20 mouse cellular contexts compared by ENCODE assay signal in genomic region chr17:78241238-78241637, GRCm38 (mm10). TPM values are rescaled to one million over a fixed set of nuclear protein-coding genes. Genes with fewer than 3 reads are reported as not detected.
DNase-seq lines count a peak whose midpoint lies in the region; ATAC-seq and TF ChIP-seq lines count a peak whose summit lies in the region.
"Had no signal": no experiment of that assay in that cellular context is flagged by ENCODE, and none has a peak within 500 bp of the region (broad histone marks: within the 10 kb centered on the region; RNA-seq: fewer than 3 reads in every experiment).

No protein-coding gene starts in this region.

- peaks cover 6% of the 10 kb centered on the region; the same call in 1 of the 2 replicates for H3K4me1 ChIP-seq in liver, adult 2 months (ENCODE audit: control insufficient read depth, insufficient read depth, low read length)
- peaks cover 36 to 87% of the 10 kb centered on the region in 2 experiments for H3K4me1 ChIP-seq in CH12.LX (ENCODE audit: control insufficient read depth in 1 of 2, insufficient read depth in 2 of 2)
- peaks cover 8% of the 10 kb centered on the region; the same call in 1 of the 2 replicates for H3K4me1 ChIP-seq in intestine, embryonic 16.5 days (ENCODE audit: control insufficient read depth, insufficient read depth, low read length)
- H3K4me1 ChIP-seq in kidney, embryonic 16.5 days (ENCODE audit: insufficient read depth, low read length), result peaks cover 22% of the 10 kb centered on the region

- peak; percentile 36; the same call in 1 of the 2 replicates for ATAC-seq in intestine, embryonic 16.5 days
- no peak for ATAC-seq in kidney, embryonic 16.5 days (ENCODE audit: low FRiP score, low TSS enrichment)
- ATAC-seq: forebrain, embryonic 16.5 days; hindbrain, embryonic 16.5 days had no signal

- no peak for TF ChIP-seq EP300 in CH12.LX (IDR thresholded peaks at IDR 0.05; ENCODE audit: low read length)

- dilution Hi-C loops in CH12.LX (cut with MboI; ENCODE audit: extremely low pct_ligation_motif_present, extremely low pct_unique_long_range_greater_than_20kb, low sequenced_read_pairs), result no loop called here

- no peaks in the 10 kb centered on the region for H3K9me3 ChIP-seq in CH12.LX (replicated peaks; ENCODE audit: low read length)
- no peaks in the 10 kb centered on the region for H3K9me3 ChIP-seq in intestine, embryonic 16.5 days (ENCODE audit: control insufficient read depth, low read length)
- H3K9me3 ChIP-seq in kidney, embryonic 16.5 days (ENCODE audit: low read length), result no peaks in the 10 kb centered on the region
- H3K9me3 ChIP-seq: embryonic facial prominence, embryonic 13.5 days; forebrain, embryonic 12.5 days; heart, embryonic 12.5 days; hindbrain, embryonic 12.5 days had no signal

- no peaks in the 10 kb centered on the region for H3K27me3 ChIP-seq in liver, adult 2 months (ENCODE audit: control insufficient read depth, insufficient read depth, low read length)
- no peaks in the 10 kb centered on the region for H3K27me3 ChIP-seq in CH12.LX (replicated peaks)
- no peaks in the 10 kb centered on the region for H3K27me3 ChIP-seq in intestine, embryonic 16.5 days (replicated peaks; ENCODE audit: control insufficient read depth, insufficient read depth, low read length)
- no peaks in the 10 kb centered on the region for H3K27me3 ChIP-seq in kidney, embryonic 16.5 days (ENCODE audit: insufficient read depth, low read length)
- H3K27me3 ChIP-seq: embryonic facial prominence, embryonic 13.5 days; forebrain, embryonic 12.5 days; heart, embryonic 12.5 days; hindbrain, embryonic 12.5 days had no signal

- DNase-seq in embryo, embryonic 10 days (ENCODE audit: low spot score), result peak; percentile 36
- no peak for DNase-seq in embryo, embryonic 11 days
- peak; percentile 48 for DNase-seq in liver, adult 2 months (ENCODE audit: extremely low read depth, low read depth, low spot score)
- DNase-seq in liver (no peak), CH12.LX (ENCODE audit: extremely low read depth) (no peak)
- no peak for DNase-seq in left cerebral cortex, postnatal 10 days (ENCODE audit: extremely low spot score in 1 of 2, low spot score in 2 of 2)
- DNase-seq: adrenal gland, adult 8-10 months; adrenal gland, postnatal 36 days; cerebellum, adult 11 months; cerebellum, adult 8-10 months; cerebellum, postnatal 14 days; gastrocnemius, postnatal 25 days had no signal

- no peaks in the 10 kb centered on the region for H3K36me3 ChIP-seq in liver, adult 2 months (ENCODE audit: control insufficient read depth, insufficient read depth, low read length)
- H3K36me3 ChIP-seq in CH12.LX (replicated peaks in 1 of 2; ENCODE audit: control insufficient read depth in 1 of 2, insufficient read depth in 1 of 2, low read length in 1 of 2), result peaks cover 8 to 33% of the 10 kb centered on the region in 2 experiments
- no peaks in the 10 kb centered on the region for H3K36me3 ChIP-seq in intestine, embryonic 16.5 days (ENCODE audit: control insufficient read depth, insufficient read depth, low read length)
- peaks cover 7% of the 10 kb centered on the region; the same call in 1 of the 2 replicates for H3K36me3 ChIP-seq in kidney, embryonic 16.5 days (ENCODE audit: insufficient read depth, low read length)

- WGBS in liver, adult 2 months, result 49% methylated on average over 7 of the region's 7 CpGs
- WGBS in intestine, embryonic 16.5 days, result 55% methylated on average over 7 of the region's 7 CpGs
- 47% methylated on average over 7 of the region's 7 CpGs for WGBS in kidney, embryonic 16.5 days

- no peak for TF ChIP-seq CTCF in liver, adult 2 months (IDR thresholded peaks at IDR 0.05; ENCODE audit: low read depth, low read length)
- TF ChIP-seq CTCF in CH12.LX (conservative IDR thresholded peaks at IDR 0.05 in 1 of 2, IDR thresholded peaks at IDR 0.05 in 1 of 2; ENCODE audit: low read depth in 2 of 2, low read length in 2 of 2), result no peak

- in situ Hi-C loops in CH12.LX (cut with MboI; ENCODE audit: low pct_ligation_motif_present, low pct_unique_long_range_greater_than_20kb, low sequenced_read_pairs), result no loop called here

- no peak overlapping the region for H3K27ac ChIP-seq in liver, adult 2 months (replicated peaks; ENCODE audit: insufficient read depth, low read depth, low read length)
- peak overlapping the region; percentile 80; the same call in 1 of the 2 replicates for H3K27ac ChIP-seq in CH12.LX (ENCODE audit: insufficient read depth, low read depth)
- no peak overlapping the region for H3K27ac ChIP-seq in intestine, embryonic 16.5 days (ENCODE audit: low read length)
- no peak overlapping the region for H3K27ac ChIP-seq in kidney, embryonic 16.5 days (ENCODE audit: low read length)
- H3K27ac ChIP-seq: embryonic facial prominence, embryonic 13.5 days; forebrain, embryonic 12.5 days; hindbrain, embryonic 12.5 days had no signal

- intact Hi-C loops in left cerebral cortex, postnatal 10 days (cut with DNase I), result no loop called here

- TF ChIP-seq RAD21 in CH12.LX (IDR thresholded peaks at IDR 0.05; ENCODE audit: low read depth, low read length), result no peak

- H3K4me3 ChIP-seq in liver, adult 2 months (ENCODE audit: insufficient read depth, low read depth, low read length), result no peak overlapping the region
- H3K4me3 ChIP-seq in CH12.LX (replicated peaks in 1 of 3; ENCODE audit: low read depth in 2 of 3, low read length in 2 of 3, poor library complexity in 1 of 3), result no peak overlapping the region
- no peak overlapping the region for H3K4me3 ChIP-seq in intestine, embryonic 16.5 days (ENCODE audit: low read length)
- H3K4me3 ChIP-seq in kidney, embryonic 16.5 days (ENCODE audit: low read length), result no peak overlapping the region
- H3K4me3 ChIP-seq: embryonic facial prominence, embryonic 13.5 days; forebrain, embryonic 12.5 days; heart, embryonic 12.5 days; hindbrain, embryonic 12.5 days had no signal

- TF ChIP-seq POLR2A in liver, adult 2 months (IDR thresholded peaks at IDR 0.05; ENCODE audit: extremely low read depth, insufficient read depth, low read length), result no peak
- TF ChIP-seq POLR2A in CH12.LX (IDR thresholded peaks at IDR 0.05; ENCODE audit: low read depth, low read length), result no peak

- H3K9ac ChIP-seq in liver, adult 2 months (ENCODE audit: low read depth, low read length), result no peak overlapping the region
- no peak overlapping the region for H3K9ac ChIP-seq in CH12.LX (ENCODE audit: insufficient read depth, low read depth)
- no peak overlapping the region for H3K9ac ChIP-seq in intestine, embryonic 16.5 days (ENCODE audit: low read depth, low read length)
- no peak overlapping the region for H3K9ac ChIP-seq in kidney, embryonic 16.5 days (replicated peaks; ENCODE audit: low read length)
- H3K9ac ChIP-seq: embryonic facial prominence, embryonic 13.5 days; forebrain, embryonic 12.5 days; heart, embryonic 12.5 days; hindbrain, embryonic 12.5 days had no signal

- no peak overlapping the region for H3K4me2 ChIP-seq in CH12.LX (ENCODE audit: insufficient read depth, low read depth, poor library complexity, severe bottlenecking)
- H3K4me2 ChIP-seq in intestine, embryonic 16.5 days (ENCODE audit: low read depth, low read length), result no peak overlapping the region
- no peak overlapping the region for H3K4me2 ChIP-seq in kidney, embryonic 16.5 days (replicated peaks; ENCODE audit: low read depth, low read length)
- H3K4me2 ChIP-seq: embryonic facial prominence, embryonic 13.5 days; forebrain, embryonic 12.5 days; heart, embryonic 12.5 days; hindbrain, embryonic 12.5 days had no signal

- H3K79me2 ChIP-seq in liver, adult 2 months (ENCODE audit: control insufficient read depth, insufficient read depth, low read length), result no peaks in the 10 kb centered on the region; the same call in 1 of the 2 replicates
- H3K79me2 ChIP-seq in CH12.LX (replicated peaks; ENCODE audit: control insufficient read depth, extremely low read depth, insufficient read depth, poor library complexity, severe bottlenecking), result peaks cover 54% of the 10 kb centered on the region

TF ChIP-seq in CH12.LX, 34 proteins besides CTCF, POLR2A, EP300 and RAD21:
- TF ChIP-seq ELF1 (IDR thresholded peaks at IDR 0.05; ENCODE audit: low read depth, low read length) (no peak), BHLHE40 (IDR thresholded peaks at IDR 0.05; ENCODE audit: low read depth, low read length) (no peak), GABPA (IDR thresholded peaks at IDR 0.05; ENCODE audit: insufficient replicate concordance, low read depth, low read length) (no peak), TBP (conservative IDR thresholded peaks at IDR 0.05; ENCODE audit: low read depth, low read length) (no peak)
TF ChIP-seq in CH12.LX: peak in this region for 0.

RNA-seq across cellular contexts. Expression of gene Crim1, which starts 41.2 kb away (rescaled TPM):
- 9.0 and 11.7 TPM in 2 replicates for total RNA-seq in liver, adult 2 months (2014; rRNA removed)
- 5.6 and 6.5 TPM in 2 replicates for polyA plus RNA-seq in liver, adult 2 months (2012; rRNA removed)
- total RNA-seq in CH12.LX (2012; rRNA removed) (47.3 and 72.8 TPM in 2 replicates), CH12.LX (2014; rRNA removed) (14.1 and 15.2 TPM in 2 replicates)
- 21.9 and 26.3 TPM in 2 replicates for polyA plus RNA-seq in CH12.LX (2012; ENCODE audit: insufficient read length, low read depth)
- 3.9 and 4.0 TPM in 2 replicates for polyA plus RNA-seq in intestine, embryonic 16.5 days (2015; fragmentation: Nextera tagmentation; extraction: Ambion mirVana)
- 5.3 and 5.4 TPM in 2 replicates for polyA plus RNA-seq in kidney, embryonic 16.5 days (2015; fragmentation: Nextera tagmentation; extraction: Ambion mirVana)
- total RNA-seq in left cerebral cortex, postnatal 10 days (2021), result 10 to 100 TPM; 56.6 to 60.5 TPM

Comparison
In these comparisons a context has a peak if more than half of its experiments do, and no peak if none do; other contexts are left out.
1. DNase-seq: peak in embryo, embryonic 10 days (single experiment) and liver, adult 2 months (single experiment); none in embryo, embryonic 11 days (single experiment), liver (single experiment), CH12.LX (single experiment) and left cerebral cortex, postnatal 10 days (0 of 2).